Mouse (Mus musculus): ENCODE results near the gene Gm17359. TPM values are rescaled to one million over a fixed set of nuclear protein-coding genes. Genes with fewer than 3 reads are reported as not detected.

Gm17359 gene
- polyA plus RNA-seq, 1 experiment from 2014 or later, result not detected

DNA sequence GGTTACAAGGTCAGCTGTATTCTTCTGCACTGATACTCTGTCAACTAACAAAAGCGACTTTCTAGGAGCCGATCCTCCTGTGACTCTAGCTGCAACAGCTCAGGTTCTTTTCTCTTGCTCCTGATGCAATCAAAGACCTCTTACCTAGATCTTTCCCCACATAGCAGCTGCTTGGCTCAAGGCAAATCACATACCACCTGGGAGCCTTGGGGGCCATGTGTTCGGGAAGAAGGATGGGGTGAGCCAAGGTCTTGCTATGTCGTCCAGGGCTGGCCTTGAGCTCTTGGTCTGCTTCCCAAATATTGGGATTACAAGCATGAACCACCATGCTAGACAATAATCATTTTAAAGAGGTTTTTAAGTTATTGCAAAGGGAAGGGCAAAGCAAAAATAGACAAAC lies 39.2 kb upstream of the Gm17359 start:
- no peaks in the 10 kb centered on the region for H3K9me3 ChIP-seq (ENCODE audit: control insufficient read depth, low read length)
- H3K27me3 ChIP-seq (replicated peaks; ENCODE audit: control insufficient read depth, insufficient read depth, low read length), result no peaks in the 10 kb centered on the region
- 0 out of 2 replicates have a peak, but pooled peaks cover 3% of the 10 kb centered on the region for H3K4me1 ChIP-seq (replicated peaks; ENCODE audit: control insufficient read depth, insufficient read depth, low read length)
- ATAC-seq (replicated peaks; ENCODE audit: low FRiP score, low TSS enrichment, low read depth), result no peak
- H3K9ac ChIP-seq (ENCODE audit: low read length), result no peak overlapping the region
- no peak overlapping the region for H3K4me3 ChIP-seq (ENCODE audit: low read depth, low read length)
- 90% methylated on average over 4 of the region's 4 CpGs for WGBS
- no peak for DNase-seq (ENCODE audit: low spot score)
- H3K36me3 ChIP-seq (ENCODE audit: control insufficient read depth, insufficient read depth, low read length), result no peaks in the 10 kb centered on the region
- no peak overlapping the region for H3K4me2 ChIP-seq (ENCODE audit: low read length)
- no peak overlapping the region for H3K27ac ChIP-seq (ENCODE audit: low read depth)

DNA sequence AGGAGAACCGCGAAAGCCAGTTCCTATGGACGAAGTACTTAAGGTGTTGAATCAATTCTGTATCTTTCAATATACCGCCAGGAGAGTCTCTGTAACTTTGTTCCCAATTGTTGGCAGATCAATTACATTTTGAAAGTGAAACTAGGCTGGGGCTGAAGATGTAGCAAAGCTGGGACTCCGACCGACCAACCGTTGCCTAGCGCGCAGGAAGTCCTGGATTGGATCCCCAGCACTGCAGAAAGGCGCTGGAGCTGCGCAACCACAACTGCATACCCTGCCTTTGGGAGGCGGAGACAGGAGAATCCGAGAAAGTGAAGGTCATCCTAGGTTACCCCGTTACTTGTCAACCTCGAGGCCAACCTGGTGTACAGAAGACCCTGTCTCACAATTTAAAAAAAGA lies 37.1 kb upstream of the Gm17359 start:
- H3K4me3 ChIP-seq (ENCODE audit: low read depth, low read length), result no peak overlapping the region
- no peak overlapping the region for H3K27ac ChIP-seq (ENCODE audit: low read depth)
- H3K4me2 ChIP-seq (ENCODE audit: low read length), result no peak overlapping the region
- ATAC-seq (replicated peaks; ENCODE audit: low FRiP score, low TSS enrichment, low read depth) (no peak), DNase-seq (ENCODE audit: low spot score) (no peak)
- no peaks in the 10 kb centered on the region for H3K36me3 ChIP-seq (ENCODE audit: control insufficient read depth, insufficient read depth, low read length)
- H3K9me3 ChIP-seq (ENCODE audit: control insufficient read depth, low read length), result no peaks in the 10 kb centered on the region
- no peaks in the 10 kb centered on the region for H3K4me1 ChIP-seq (replicated peaks; ENCODE audit: control insufficient read depth, insufficient read depth, low read length)
- no peak overlapping the region for H3K9ac ChIP-seq (ENCODE audit: low read length)
- 91% methylated on average over 15 of the region's 15 CpGs for WGBS
- no peaks in the 10 kb centered on the region for H3K27me3 ChIP-seq (replicated peaks; ENCODE audit: control insufficient read depth, insufficient read depth, low read length)

DNA sequence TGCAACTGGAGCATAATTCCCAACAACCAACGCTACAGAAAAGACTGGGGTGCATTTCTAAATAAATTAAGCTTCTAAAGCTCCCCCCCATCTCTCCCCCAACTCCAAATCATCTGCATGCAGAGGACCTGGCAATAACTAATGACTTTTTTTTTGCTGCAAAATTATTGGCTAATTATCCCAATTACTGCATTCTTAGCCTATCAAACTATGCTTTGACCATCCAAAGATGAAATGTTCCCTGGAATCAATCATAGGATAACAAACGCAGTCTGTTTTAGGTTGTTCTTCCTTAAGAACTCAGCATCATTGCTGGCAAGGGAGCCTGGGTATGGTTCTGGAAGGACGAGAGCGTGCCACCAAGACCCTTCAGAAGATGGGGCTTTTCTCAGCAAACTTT lies 27.9 kb upstream of the Gm17359 start:
- ATAC-seq (replicated peaks; ENCODE audit: low FRiP score, low TSS enrichment, low read depth) (no peak), DNase-seq (ENCODE audit: low spot score) (no peak)
- no peaks in the 10 kb centered on the region for H3K27me3 ChIP-seq (replicated peaks; ENCODE audit: control insufficient read depth, insufficient read depth, low read length)
- WGBS, result 92% methylated on average over 4 of the region's 4 CpGs
- H3K9me3 ChIP-seq (ENCODE audit: control insufficient read depth, low read length), result no peaks in the 10 kb centered on the region
- no peak overlapping the region for H3K4me3 ChIP-seq (ENCODE audit: low read depth, low read length)
- no peak overlapping the region for H3K27ac ChIP-seq (ENCODE audit: low read depth)
- H3K9ac ChIP-seq (ENCODE audit: low read length), result no peak overlapping the region
- H3K4me1 ChIP-seq (replicated peaks; ENCODE audit: control insufficient read depth, insufficient read depth, low read length), result no peaks in the 10 kb centered on the region
- no peaks in the 10 kb centered on the region for H3K36me3 ChIP-seq (ENCODE audit: control insufficient read depth, insufficient read depth, low read length)
- H3K4me2 ChIP-seq (ENCODE audit: low read length), result no peak overlapping the region

DNA sequence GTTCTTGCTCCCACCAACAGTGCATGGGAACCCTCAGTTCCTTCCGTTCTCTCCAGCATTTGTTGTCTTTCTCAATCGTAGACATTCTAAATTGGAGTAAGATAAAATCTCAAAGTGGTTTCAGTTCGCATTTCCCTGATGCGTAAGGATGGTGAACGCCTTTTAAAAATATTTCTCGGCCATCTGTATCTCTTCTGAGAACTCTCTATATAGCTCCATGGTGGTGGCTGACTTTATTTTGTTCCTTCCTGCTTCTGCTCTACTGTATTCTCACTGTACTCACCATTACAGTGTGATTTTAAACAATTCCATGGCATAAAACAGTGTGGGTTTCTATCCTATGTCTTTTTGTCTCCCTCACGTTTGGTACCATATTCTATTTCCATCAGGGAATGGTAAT lies 26.3 kb upstream of the Gm17359 start:
- no peak overlapping the region for H3K9ac ChIP-seq (ENCODE audit: low read length)
- 79% methylated on average over 7 of the region's 7 CpGs for WGBS

DNA sequence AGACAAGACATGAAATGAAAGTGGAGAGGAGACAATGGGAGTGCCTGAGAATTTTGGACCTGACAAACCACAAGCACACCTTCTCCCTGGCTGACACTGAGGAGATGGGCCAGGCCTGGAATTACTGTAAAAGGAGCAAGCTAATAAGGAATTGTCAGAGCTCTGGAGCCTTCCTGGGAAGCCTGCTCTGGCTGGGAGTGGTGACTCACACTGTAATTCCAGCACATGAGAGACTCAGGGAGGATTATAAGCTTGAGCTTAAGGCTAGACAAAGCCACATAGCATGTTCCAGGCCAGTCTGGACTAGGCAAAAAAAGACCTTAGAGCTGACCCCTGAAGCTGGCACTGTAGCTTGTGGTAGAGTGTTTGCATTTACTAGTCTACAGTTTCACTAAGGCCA lies 24.6 kb upstream of the Gm17359 start:
- Histone ChIP-seq H3K4me2 (ENCODE audit: low read length) (no peak overlapping the region), H3K27ac (ENCODE audit: low read depth) (no peak overlapping the region), H3K4me1 (replicated peaks; ENCODE audit: control insufficient read depth, insufficient read depth, low read length) (0 out of 2 replicates have a peak, but pooled peaks cover 4% of the 10 kb centered on the region), H3K36me3 (ENCODE audit: control insufficient read depth, insufficient read depth, low read length) (no peaks in the 10 kb centered on the region), H3K9me3 (ENCODE audit: control insufficient read depth, low read length) (no peaks in the 10 kb centered on the region), H3K9ac (ENCODE audit: low read length) (no peak overlapping the region), H3K27me3 (replicated peaks; ENCODE audit: control insufficient read depth, insufficient read depth, low read length) (no peaks in the 10 kb centered on the region), H3K4me3 (ENCODE audit: low read depth, low read length) (no peak overlapping the region)
- DNase-seq (ENCODE audit: low spot score) (no peak), ATAC-seq (replicated peaks; ENCODE audit: low FRiP score, low TSS enrichment, low read depth) (no peak)

More for the DNA sequence above, 26.3 kb upstream of the Gm17359 start:
- Histone ChIP-seq H3K4me3 (ENCODE audit: low read depth, low read length) (no peak overlapping the region), H3K27me3 (replicated peaks; ENCODE audit: control insufficient read depth, insufficient read depth, low read length) (no peaks in the 10 kb centered on the region), H3K27ac (ENCODE audit: low read depth) (no peak overlapping the region), H3K9me3 (ENCODE audit: control insufficient read depth, low read length) (no peaks in the 10 kb centered on the region), H3K36me3 (ENCODE audit: control insufficient read depth, insufficient read depth, low read length) (no peaks in the 10 kb centered on the region), H3K4me1 (replicated peaks; ENCODE audit: control insufficient read depth, insufficient read depth, low read length) (0 out of 2 replicates have a peak, but pooled peaks cover 4% of the 10 kb centered on the region), H3K4me2 (ENCODE audit: low read length) (no peak overlapping the region)
- DNase-seq (ENCODE audit: low spot score), result no peak
- ATAC-seq (replicated peaks; ENCODE audit: low FRiP score, low TSS enrichment, low read depth), result no peak

DNA sequence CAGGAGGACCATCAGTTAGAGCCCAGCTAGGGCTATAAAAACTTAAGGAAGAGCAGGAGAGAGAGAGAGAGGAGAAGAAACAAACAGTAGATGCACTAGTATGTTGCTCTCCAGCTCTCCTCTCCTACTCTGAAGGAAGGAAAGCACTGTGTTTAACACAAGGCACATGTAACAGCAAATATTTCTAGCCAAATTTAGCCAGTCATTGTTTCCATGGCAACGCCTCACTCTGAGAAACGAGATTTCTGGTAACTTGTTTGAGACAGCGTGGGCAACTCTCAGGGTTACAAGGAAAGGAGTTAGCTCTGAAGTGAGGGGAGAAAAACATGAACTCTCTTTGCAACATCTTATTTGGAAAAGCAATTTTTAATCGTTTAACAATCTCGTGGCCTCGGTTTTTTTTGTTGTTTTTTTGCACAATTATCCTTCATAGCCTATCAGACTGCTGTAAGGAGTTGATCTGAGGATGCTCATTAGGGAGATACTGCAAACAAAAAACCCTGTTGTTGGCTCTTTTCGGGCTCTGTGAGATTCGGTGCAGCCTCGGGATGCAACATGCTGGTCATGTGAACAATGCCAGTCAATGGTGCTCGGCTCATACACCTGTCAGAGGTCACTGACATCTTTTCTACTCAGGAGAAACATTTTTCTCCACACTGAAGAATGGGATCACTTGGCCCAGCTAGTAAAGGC lies 22.3 kb upstream of the Gm17359 start:
- Histone ChIP-seq H3K4me3 (ENCODE audit: low read depth, low read length) (no peak overlapping the region), H3K27ac (ENCODE audit: low read depth) (no peak overlapping the region), H3K4me2 (ENCODE audit: low read length) (no peak overlapping the region), H3K9me3 (ENCODE audit: control insufficient read depth, low read length) (peaks cover 3% of the 10 kb centered on the region; the same call in 1 of the 2 replicates), H3K9ac (ENCODE audit: low read length) (no peak overlapping the region), H3K36me3 (ENCODE audit: control insufficient read depth, insufficient read depth, low read length) (no peaks in the 10 kb centered on the region), H3K4me1 (replicated peaks; ENCODE audit: control insufficient read depth, insufficient read depth, low read length) (0 out of 2 replicates have a peak, but pooled peaks cover 4% of the 10 kb centered on the region), H3K27me3 (replicated peaks; ENCODE audit: control insufficient read depth, insufficient read depth, low read length) (no peaks in the 10 kb centered on the region)
- 65% methylated on average over 10 of the region's 10 CpGs for WGBS
- ATAC-seq (replicated peaks; ENCODE audit: low FRiP score, low TSS enrichment, low read depth) (no peak), DNase-seq (ENCODE audit: low spot score) (no peak)

DNA sequence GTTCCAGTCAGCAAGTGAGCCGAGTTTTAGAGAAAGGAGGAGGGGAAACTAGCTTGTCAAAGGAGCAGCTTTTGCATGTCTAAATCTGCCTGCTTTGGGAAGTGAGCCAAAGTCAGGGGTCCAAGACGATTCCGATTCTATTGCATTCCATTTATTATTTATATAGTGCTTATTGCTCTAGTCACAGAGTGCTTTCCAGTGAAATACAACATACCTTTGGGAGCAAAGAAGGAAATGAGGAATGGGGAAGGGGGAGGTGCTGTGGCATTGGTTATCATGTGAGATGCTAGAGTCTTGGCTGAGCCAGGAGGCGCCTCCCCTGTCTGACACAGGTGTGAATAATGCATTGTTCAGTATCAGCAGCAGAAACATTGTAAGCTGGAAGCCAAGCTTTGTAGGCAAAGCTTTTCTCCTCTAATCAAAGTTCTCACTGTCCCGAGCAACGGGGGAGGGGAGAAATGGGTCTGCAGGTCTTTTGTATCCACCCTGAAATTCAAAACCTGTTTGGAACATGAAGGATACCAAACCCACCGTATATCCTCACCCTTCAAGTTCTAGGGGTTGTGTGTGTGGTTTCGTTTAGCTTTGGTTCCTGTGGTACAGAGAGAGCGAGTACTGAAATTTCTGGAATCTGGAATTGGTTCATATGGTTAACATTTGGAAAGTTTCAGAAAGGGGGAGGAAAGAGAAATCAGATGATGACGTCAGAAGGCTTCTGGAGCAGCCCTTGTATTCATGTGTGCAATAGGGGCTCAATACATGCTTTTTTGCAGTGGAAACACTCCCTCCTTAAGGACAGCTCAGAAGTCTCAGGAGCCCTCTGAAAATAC lies 11.5 kb upstream of the Gm17359 start:
- 30% methylated on average over 10 of the region's 10 CpGs for WGBS
- Histone ChIP-seq H3K4me3 (ENCODE audit: low read depth, low read length) (no peak overlapping the region), H3K4me1 (replicated peaks; ENCODE audit: control insufficient read depth, insufficient read depth, low read length) (peaks cover 11% of the 10 kb centered on the region), H3K4me2 (ENCODE audit: low read length) (peak overlapping the region; percentile 22), H3K27me3 (replicated peaks; ENCODE audit: control insufficient read depth, insufficient read depth, low read length) (no peaks in the 10 kb centered on the region), H3K9me3 (ENCODE audit: control insufficient read depth, low read length) (no peaks in the 10 kb centered on the region), H3K9ac (ENCODE audit: low read length) (no peak overlapping the region), H3K27ac (ENCODE audit: low read depth) (peak overlapping the region; percentile 17; the same call in 1 of the 2 replicates), H3K36me3 (ENCODE audit: control insufficient read depth, insufficient read depth, low read length) (no peaks in the 10 kb centered on the region)
- DNase-seq (ENCODE audit: low spot score) (peak; percentile 59), ATAC-seq (replicated peaks; ENCODE audit: low FRiP score, low TSS enrichment, low read depth) (peak; percentile 74; the same call in 1 of the 2 replicates)

DNA sequence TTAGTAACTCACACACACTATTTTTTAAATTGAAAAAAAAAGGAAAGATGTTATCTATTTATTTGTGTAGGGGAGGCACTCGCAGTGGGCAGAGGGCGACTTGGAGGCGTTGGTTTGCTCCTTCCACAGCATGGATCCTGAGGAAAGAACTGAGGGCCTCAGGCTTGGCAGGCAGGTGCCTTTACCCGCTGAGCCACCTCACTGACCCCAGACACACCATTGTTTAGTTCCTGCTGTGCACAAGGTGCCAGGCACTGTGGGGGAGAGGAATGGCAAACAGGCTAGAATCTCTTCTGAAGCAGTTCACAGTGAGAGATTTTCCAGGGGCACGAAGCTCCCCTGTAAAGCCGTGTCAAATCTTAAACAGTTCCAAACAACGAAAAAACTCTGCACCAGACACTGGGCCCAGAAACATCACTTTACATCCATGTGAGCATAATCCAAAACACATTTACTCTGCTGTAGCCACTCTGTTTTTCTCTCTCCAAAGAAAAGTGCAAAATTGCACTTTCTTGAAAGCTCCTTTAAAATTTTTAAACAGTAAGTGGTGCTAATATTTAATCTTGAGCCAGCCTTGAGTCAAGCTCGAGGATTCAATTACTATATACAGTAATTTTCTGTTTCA lies 6.7 kb upstream of the Gm17359 start:
- no peak overlapping the region for H3K4me2 ChIP-seq (ENCODE audit: low read length)
- no peaks in the 10 kb centered on the region for H3K36me3 ChIP-seq (ENCODE audit: control insufficient read depth, insufficient read depth, low read length)
- 0 out of 2 replicates have a peak overlapping the region, but pooled peaks have one; percentile 22 for H3K27ac ChIP-seq (ENCODE audit: low read depth)
- H3K9me3 ChIP-seq (ENCODE audit: control insufficient read depth, low read length), result no peaks in the 10 kb centered on the region
- WGBS, result 29% methylated on average over 8 of the region's 8 CpGs
- no peak overlapping the region for H3K4me3 ChIP-seq (ENCODE audit: low read depth, low read length)
- no peak overlapping the region for H3K9ac ChIP-seq (ENCODE audit: low read length)
- ATAC-seq (replicated peaks; ENCODE audit: low FRiP score, low TSS enrichment, low read depth) (no peak), DNase-seq (ENCODE audit: low spot score) (no peak)
- peaks cover 10% of the 10 kb centered on the region for H3K4me1 ChIP-seq (replicated peaks; ENCODE audit: control insufficient read depth, insufficient read depth, low read length)
- H3K27me3 ChIP-seq (replicated peaks; ENCODE audit: control insufficient read depth, insufficient read depth, low read length), result no peaks in the 10 kb centered on the region

Data from intestine, embryonic 14.5 days (tissue).